Mouse (Mus musculus) kidney, embryonic 14.5 days (tissue): ENCODE measurements around the gene Slc16a12. TPM values are rescaled to one million over a fixed set of nuclear protein-coding genes. Genes with fewer than 3 reads are reported as not detected.

ENCODE experiments used
- ATAC-seq: fragments of 200-750 bp; cut with Nextera tagmentation; 2 replicates; pipeline ENCODE4 v1.8.0; 2017; ENCODE audit warnings: moderate number of reproducible peaks, mild to moderate bottlenecking, moderate TSS enrichment, moderate library complexity; ENCODE audit not compliant: low FRiP score, low TSS enrichment
- H3K27ac ChIP-seq: fragments of 300-500 bp; sonication (generic); 2 replicates; pipeline ENCODE4 v1.5.1; 2014; ENCODE audit warnings: low read depth, mild to moderate bottlenecking, low read length, moderate library complexity, mixed read lengths
- H3K27me3 ChIP-seq: fragments of 300-500 bp; sonication (generic); 2 replicates; pipeline ENCODE4 v1.6.1; 2014; ENCODE audit warnings: mild to moderate bottlenecking, low read length; ENCODE audit not compliant: control insufficient read depth, insufficient read depth
- H3K36me3 ChIP-seq: fragments of 300-500 bp; sonication (generic); 2 replicates; pipeline ENCODE4 v1.6.1; 2014; ENCODE audit warnings: low read length, mixed read lengths; ENCODE audit not compliant: control insufficient read depth, insufficient read depth
- H3K4me1 ChIP-seq: fragments of 300-500 bp; sonication (generic); 2 replicates; pipeline ENCODE4 v1.6.1; 2014; ENCODE audit warnings: low read length, mixed read lengths; ENCODE audit not compliant: control insufficient read depth, insufficient read depth
- H3K4me2 ChIP-seq: fragments of 300-500 bp; sonication (generic); replicated peaks from 2 replicates; pipeline ENCODE4 v1.6.1; 2014; ENCODE audit warnings: low read depth, mild to moderate bottlenecking, low read length
- H3K4me3 ChIP-seq: fragments of 300-500 bp; sonication (generic); 2 replicates; pipeline ENCODE4 v1.5.1; 2014; ENCODE audit warnings: mild to moderate bottlenecking, low read length
- H3K9ac ChIP-seq: fragments of 300-500 bp; sonication (generic); 2 replicates; pipeline ENCODE4 v1.6.1; 2014; ENCODE audit warnings: low read depth, mild to moderate bottlenecking, low read length, moderate library complexity
- H3K9me3 ChIP-seq: fragments of 300-500 bp; sonication (generic); 2 replicates; pipeline ENCODE4 v1.6.1; 2016; ENCODE audit warnings: low read length; ENCODE audit not compliant: control insufficient read depth
- WGBS: fragments of 180-500 bp; shearing (Covaris S2); extraction: QIAGEN DNeasy Blood & Tissue Kit; methylation state at CpG from one replicate; pipeline ENCODE4 v1.1.7; 2014; 5-methylcytosine and 5-hydroxymethylcytosine counted together
- polyA plus RNA-seq: library from polyadenylated mRNA; unstranded; fragments of >200 nt; fragmentation: Nextera tagmentation; extraction: Ambion mirVana; gene quantifications from 2 replicates; pipeline ENCODE4 v1.2.1, GENCODE M21; 2014

The Slc16a12 gene
- polyA plus RNA-seq, 1 experiment from 2014 or later = 7.4 TPM

GRCm38 (mm10) chr19:34699300-34699699 is 47.8 kb downstream of the Slc16a12 start:
- no peaks in the 10 kb centered on the region for H3K36me3 ChIP-seq
- no peak overlapping the region for H3K4me3 ChIP-seq
- H3K9ac ChIP-seq = no peak overlapping the region
- no peak overlapping the region for H3K4me2 ChIP-seq
- no peak for ATAC-seq
- H3K4me1 ChIP-seq = no peaks in the 10 kb centered on the region; the same call in 1 of the 2 replicates
- H3K27me3 ChIP-seq = no peaks in the 10 kb centered on the region
- H3K27ac ChIP-seq = 0 out of 2 replicates have a peak overlapping the region, but pooled peaks have one; percentile 32
- no peaks in the 10 kb centered on the region for H3K9me3 ChIP-seq
- WGBS = 38% methylated on average over 2 of the region's 2 CpGs

DNA sequence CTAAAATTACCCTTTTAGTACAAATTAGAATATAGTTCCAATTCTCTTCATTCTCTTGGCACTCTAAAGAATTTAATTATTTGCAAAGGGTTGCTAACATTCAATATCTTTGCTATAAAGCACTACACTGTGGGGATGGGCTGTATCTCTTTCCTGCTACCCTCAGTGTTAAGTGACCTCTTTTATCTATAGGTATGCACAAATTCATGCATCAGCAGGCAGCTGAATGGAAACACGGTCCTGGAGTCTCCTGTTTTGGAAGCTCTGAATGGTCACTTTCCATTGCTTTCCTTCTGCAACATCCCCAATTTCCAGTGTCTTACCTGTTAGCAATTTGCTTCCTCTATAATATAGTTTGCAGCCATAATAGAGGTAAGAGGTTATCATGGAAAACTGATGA is 48.2 kb downstream of the Slc16a12 start:
- no peak for ATAC-seq
- H3K4me2 ChIP-seq = no peak overlapping the region
- no peaks in the 10 kb centered on the region for H3K36me3 ChIP-seq
- WGBS = 44% methylated on average over 1 of the region's 1 CpGs
- no peak overlapping the region for H3K4me3 ChIP-seq
- no peaks in the 10 kb centered on the region for H3K9me3 ChIP-seq
- H3K4me1 ChIP-seq = no peaks in the 10 kb centered on the region; the same call in 1 of the 2 replicates
- H3K9ac ChIP-seq = no peak overlapping the region
- no peaks in the 10 kb centered on the region for H3K27me3 ChIP-seq
- 0 out of 2 replicates have a peak overlapping the region, but pooled peaks have one; percentile 32 for H3K27ac ChIP-seq

DNA sequence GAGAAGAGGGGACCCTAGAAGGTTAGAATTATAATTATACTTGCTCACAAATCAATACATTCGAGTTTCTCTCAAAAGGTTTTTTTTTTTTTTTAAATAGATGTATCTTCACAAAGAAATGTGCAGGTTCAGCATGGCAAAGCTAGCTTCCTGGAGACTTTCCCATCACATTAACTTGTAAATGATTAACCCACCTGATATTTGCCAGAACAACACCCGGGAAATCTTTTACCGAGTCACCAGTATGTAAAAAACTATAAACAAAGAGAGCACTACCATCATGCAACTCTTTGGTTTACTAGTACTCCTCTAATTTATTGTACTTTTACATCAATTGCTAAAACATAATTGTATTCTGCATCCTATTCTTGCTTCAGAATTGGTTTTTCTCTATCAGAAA is 48.7 kb downstream of the Slc16a12 start:
- peak overlapping the region; percentile 37; the same call in 1 of the 2 replicates for H3K27ac ChIP-seq
- no peak overlapping the region for H3K4me3 ChIP-seq
- no peaks in the 10 kb centered on the region for H3K9me3 ChIP-seq
- H3K27me3 ChIP-seq = no peaks in the 10 kb centered on the region
- no peak overlapping the region for H3K4me2 ChIP-seq
- ATAC-seq = no peak
- H3K9ac ChIP-seq = no peak overlapping the region
- no peaks in the 10 kb centered on the region; the same call in 1 of the 2 replicates for H3K4me1 ChIP-seq
- WGBS = 69% methylated on average over 3 of the region's 3 CpGs
- H3K36me3 ChIP-seq = no peaks in the 10 kb centered on the region

GRCm38 (mm10) chr19:34697461-34697860 is 49.6 kb downstream of the Slc16a12 start:
- Histone ChIP-seq H3K4me3 (no peak overlapping the region), H3K9me3 (no peaks in the 10 kb centered on the region), H3K4me2 (no peak overlapping the region), H3K4me1 (no peaks in the 10 kb centered on the region; the same call in 1 of the 2 replicates), H3K36me3 (no peaks in the 10 kb centered on the region), H3K9ac (no peak overlapping the region), H3K27me3 (no peaks in the 10 kb centered on the region), H3K27ac (no peak overlapping the region)
- ATAC-seq = no peak
- 59% methylated on average over 2 of the region's 2 CpGs for WGBS

DNA sequence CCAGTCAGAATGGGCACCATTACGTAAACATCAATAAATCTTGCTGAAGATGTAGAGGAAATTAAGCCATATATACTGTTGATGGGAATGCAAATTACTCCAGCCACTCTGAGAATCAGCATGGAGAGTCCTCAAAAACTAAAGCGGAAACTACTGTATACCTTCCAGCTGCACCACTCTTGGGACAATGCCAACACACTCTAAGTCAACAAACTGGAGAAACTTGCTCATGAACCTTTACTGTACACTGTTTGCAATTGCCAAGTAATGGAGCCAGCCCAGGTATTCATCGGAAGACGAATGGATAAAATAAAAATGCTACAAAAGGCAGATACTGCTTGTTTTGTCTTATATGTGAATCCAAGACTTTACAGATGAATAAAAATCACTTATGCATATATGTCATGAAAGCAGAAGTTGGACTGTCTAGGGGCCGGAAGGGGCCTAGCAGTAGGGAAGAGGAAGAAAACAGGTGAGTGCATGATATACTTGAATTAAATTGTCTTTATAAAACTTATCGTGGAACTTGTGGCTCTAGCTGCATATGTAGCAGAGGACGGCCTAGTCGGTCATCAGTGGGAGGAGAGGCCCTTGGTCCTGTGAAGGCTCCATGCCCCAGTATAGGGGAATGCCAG is 50.6 kb downstream of the Slc16a12 start:
- H3K27ac ChIP-seq = no peak overlapping the region
- ATAC-seq = no peak
- H3K27me3 ChIP-seq = no peaks in the 10 kb centered on the region
- H3K4me1 ChIP-seq = no peaks in the 10 kb centered on the region; the same call in 1 of the 2 replicates
- H3K4me3 ChIP-seq = no peak overlapping the region
- no peaks in the 10 kb centered on the region for H3K36me3 ChIP-seq
- no peak overlapping the region for H3K4me2 ChIP-seq
- H3K9me3 ChIP-seq = no peaks in the 10 kb centered on the region
- WGBS = 89% methylated on average over 8 of the region's 8 CpGs
- no peak overlapping the region for H3K9ac ChIP-seq

GRCm38 (mm10) chr19:34691402-34691801 is 55.7 kb downstream of the Slc16a12 start:
- Histone ChIP-seq H3K27me3 (no peaks in the 10 kb centered on the region), H3K36me3 (no peaks in the 10 kb centered on the region), H3K9me3 (no peaks in the 10 kb centered on the region), H3K4me3 (no peak overlapping the region), H3K4me1 (no peaks in the 10 kb centered on the region), H3K27ac (no peak overlapping the region), H3K9ac (no peak overlapping the region), H3K4me2 (no peak overlapping the region)
- no peak for ATAC-seq
- WGBS = 83% methylated on average over 6 of the region's 6 CpGs

DNA sequence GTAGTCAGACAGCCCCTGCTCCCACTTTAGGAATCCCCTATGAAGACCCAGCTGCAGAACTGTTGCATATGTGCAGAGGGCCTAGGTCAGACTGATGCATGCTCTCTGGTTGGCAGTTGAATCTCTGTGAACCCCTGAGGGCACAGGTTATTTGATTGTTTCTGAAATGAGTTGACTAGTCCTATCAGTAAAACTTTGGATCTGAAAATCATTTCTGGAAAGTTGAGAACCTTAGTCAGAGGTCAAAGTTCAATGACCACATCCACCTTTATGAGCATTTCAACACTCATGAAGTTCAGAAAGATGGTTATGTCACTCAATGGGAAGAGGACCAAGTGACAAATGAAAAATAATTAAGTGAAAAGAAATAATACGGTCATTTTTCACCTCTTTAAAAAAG is 61.6 kb downstream of the Slc16a12 start:
- Histone ChIP-seq H3K4me1 (no peaks in the 10 kb centered on the region), H3K27me3 (no peaks in the 10 kb centered on the region), H3K4me3 (no peak overlapping the region), H3K9ac (no peak overlapping the region), H3K27ac (no peak overlapping the region), H3K4me2 (no peak overlapping the region), H3K9me3 (no peaks in the 10 kb centered on the region), H3K36me3 (no peaks in the 10 kb centered on the region)
- WGBS = 95% methylated on average over 1 of the region's 1 CpGs
- no peak for ATAC-seq

DNA sequence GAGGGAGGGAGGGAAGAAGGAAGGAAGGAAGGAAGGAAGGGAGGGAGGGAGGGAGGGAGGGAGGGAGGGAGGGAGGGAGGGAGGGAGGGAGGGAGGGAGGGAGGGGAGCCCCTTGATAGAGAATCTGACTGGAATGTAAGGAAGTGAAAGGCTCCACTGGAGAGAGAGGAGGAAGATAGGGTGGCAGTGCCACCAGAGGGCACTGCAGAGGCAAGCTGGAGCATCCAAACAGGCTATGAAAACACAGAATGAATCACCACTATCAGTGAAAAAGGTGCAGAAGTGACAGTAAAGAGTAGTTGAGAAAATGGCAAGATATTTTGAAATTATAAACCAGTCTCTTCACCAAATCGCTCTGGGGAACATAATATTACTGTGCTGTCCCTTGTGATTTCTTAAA is 62.2 kb downstream of the Slc16a12 start:
- H3K9ac ChIP-seq = no peak overlapping the region
- no peaks in the 10 kb centered on the region for H3K27me3 ChIP-seq
- H3K36me3 ChIP-seq = no peaks in the 10 kb centered on the region
- H3K4me1 ChIP-seq = no peaks in the 10 kb centered on the region
- H3K27ac ChIP-seq = no peak overlapping the region
- H3K4me2 ChIP-seq = no peak overlapping the region
- WGBS = 62% methylated on average over 1 of the region's 1 CpGs
- ATAC-seq = 0 out of 2 replicates have a peak, but pooled peaks have one; percentile 72
- H3K9me3 ChIP-seq = no peaks in the 10 kb centered on the region
- H3K4me3 ChIP-seq = no peak overlapping the region

GRCm38 (mm10) chr19:34678428-34678827 is 68.7 kb downstream of the Slc16a12 start:
- Histone ChIP-seq H3K27ac (no peak overlapping the region), H3K9ac (no peak overlapping the region), H3K9me3 (no peaks in the 10 kb centered on the region), H3K4me2 (no peak overlapping the region), H3K27me3 (no peaks in the 10 kb centered on the region), H3K4me3 (no peak overlapping the region), H3K36me3 (no peaks in the 10 kb centered on the region), H3K4me1 (no peaks in the 10 kb centered on the region)
- no peak for ATAC-seq
- 91% methylated on average over 4 of the region's 4 CpGs for WGBS
